Mouse (Mus musculus) limb, embryonic 11.5 days (tissue): ENCODE data around the gene Trp53tg5. TPM values are rescaled to one million over a fixed set of nuclear protein-coding genes. Genes with fewer than 3 reads are reported as not detected.

ENCODE experiments used
- ATAC-seq: fragments of 200-750 bp; cut with Nextera tagmentation; 2 replicates; pipeline ENCODE4 v1.8.0; 2017; ENCODE audit warnings: low read depth; ENCODE audit not compliant: insufficient number of reproducible peaks, low FRiP score, low TSS enrichment
- DNase-seq: peaks from one replicate; pipeline ENCODE4 v3.0.0-alpha.2; 2015; ENCODE audit warnings: low spot score
- H3K27ac ChIP-seq: fragments of 300-500 bp; sonication (generic); replicated peaks from 2 replicates; pipeline ENCODE4 v1.5.1; 2014; ENCODE audit warnings: low read depth, mild to moderate bottlenecking, low read length
- H3K27me3 ChIP-seq: fragments of 300-500 bp; sonication (generic); 2 replicates; pipeline ENCODE4 v1.6.1; 2014; ENCODE audit warnings: mild to moderate bottlenecking, low read length, mixed read lengths; ENCODE audit not compliant: control insufficient read depth, insufficient read depth
- H3K36me3 ChIP-seq: fragments of 300-500 bp; sonication (generic); 2 replicates; pipeline ENCODE4 v1.6.1; 2014; ENCODE audit warnings: mild to moderate bottlenecking, low read length, moderate library complexity, mixed read lengths; ENCODE audit not compliant: control insufficient read depth, insufficient read depth
- H3K4me1 ChIP-seq: fragments of 300-500 bp; sonication (generic); 2 replicates; pipeline ENCODE4 v1.6.1; 2014; ENCODE audit warnings: low read length, mixed read lengths; ENCODE audit not compliant: control insufficient read depth, insufficient read depth
- H3K4me2 ChIP-seq: fragments of 300-500 bp; sonication (generic); 2 replicates; pipeline ENCODE4 v1.6.1; 2014; ENCODE audit warnings: low read depth, mild to moderate bottlenecking, moderate library complexity; ENCODE audit not compliant: severe bottlenecking
- H3K4me3 ChIP-seq: fragments of 300-500 bp; sonication (generic); 2 replicates; pipeline ENCODE4 v1.5.1; 2014; ENCODE audit warnings: low read depth, low read length
- H3K9ac ChIP-seq: fragments of 300-500 bp; sonication (generic); 2 replicates; pipeline ENCODE4 v1.6.1; 2014; ENCODE audit warnings: mild to moderate bottlenecking, low read length
- H3K9me3 ChIP-seq: fragments of 300-500 bp; sonication (generic); 2 replicates; pipeline ENCODE4 v1.6.1; 2016; ENCODE audit warnings: low read length; ENCODE audit not compliant: control insufficient read depth
- WGBS: fragments of 180-500 bp; shearing (Covaris S2); extraction: QIAGEN DNeasy Blood & Tissue Kit; methylation state at CpG from one replicate; pipeline ENCODE4 v1.1.7; 2014; 5-methylcytosine and 5-hydroxymethylcytosine counted together
- polyA plus RNA-seq: library from polyadenylated mRNA; unstranded; fragments of >200 nt; fragmentation: Nextera tagmentation; extraction: Ambion mirVana; gene quantifications from 2 replicates; pipeline ENCODE4 v1.2.1, GENCODE M21; 2014

Gene Trp53tg5
- polyA plus RNA-seq, 1 experiment from 2014 or later: not detected

- no peak for ATAC-seq
- Histone ChIP-seq H3K9ac (0 out of 2 replicates have a peak overlapping the region, but pooled peaks have one; percentile 3), H3K4me1 (peaks cover 33% of the 10 kb centered on the region), H3K9me3 (no peaks in the 10 kb centered on the region), H3K27ac (peak overlapping the region; percentile 42; the same call in 1 of the 2 replicates), H3K27me3 (no peaks in the 10 kb centered on the region; the same call in 1 of the 2 replicates), H3K4me3 (no peak overlapping the region), H3K36me3 (no peaks in the 10 kb centered on the region), H3K4me2 (no peak overlapping the region)
- DNase-seq: no peak
- 20% methylated on average over 8 of the region's 8 CpGs for WGBS
Measured at GRCm38 (mm10) chr2:164436215-164436913, 37.2 kb downstream of the Trp53tg5 start.

- H3K27me3 ChIP-seq: no peaks in the 10 kb centered on the region
- DNase-seq (no peak), ATAC-seq (no peak)
- H3K4me2 ChIP-seq: no peak overlapping the region
- H3K4me1 ChIP-seq: peaks cover 36% of the 10 kb centered on the region
- H3K36me3 ChIP-seq: no peaks in the 10 kb centered on the region
- H3K9me3 ChIP-seq: no peaks in the 10 kb centered on the region
- no peak overlapping the region for H3K9ac ChIP-seq
- H3K27ac ChIP-seq: no peak overlapping the region
- H3K4me3 ChIP-seq: no peak overlapping the region
- WGBS: 32% methylated on average over 5 of the region's 5 CpGs
Measured at GRCm38 (mm10) chr2:164435216-164436090, 38.1 kb downstream of the Trp53tg5 start.

GRCm38 (mm10) chr2:164434681-164435080 lies 38.8 kb downstream of the Trp53tg5 start:
- no peaks in the 10 kb centered on the region for H3K36me3 ChIP-seq
- H3K9me3 ChIP-seq: no peaks in the 10 kb centered on the region
- ATAC-seq (no peak), DNase-seq (no peak)
- no peaks in the 10 kb centered on the region for H3K27me3 ChIP-seq
- H3K4me2 ChIP-seq: no peak overlapping the region
- H3K4me3 ChIP-seq: no peak overlapping the region
- H3K27ac ChIP-seq: no peak overlapping the region
- H3K9ac ChIP-seq: no peak overlapping the region
- WGBS: 46% methylated on average over 3 of the region's 3 CpGs
- H3K4me1 ChIP-seq: peaks cover 35% of the 10 kb centered on the region

GRCm38 (mm10) chr2:164433278-164433895 lies 40.1 kb downstream of the Trp53tg5 start:
- no peak overlapping the region for H3K9ac ChIP-seq
- H3K27me3 ChIP-seq: no peaks in the 10 kb centered on the region
- no peaks in the 10 kb centered on the region for H3K9me3 ChIP-seq
- H3K4me2 ChIP-seq: peak overlapping the region; percentile 12; the same call in 1 of the 2 replicates
- ATAC-seq: no peak
- no peak overlapping the region for H3K27ac ChIP-seq
- H3K4me3 ChIP-seq: no peak overlapping the region
- peaks cover 35% of the 10 kb centered on the region for H3K4me1 ChIP-seq
- H3K36me3 ChIP-seq: no peaks in the 10 kb centered on the region
- 77% methylated on average over 9 of the region's 9 CpGs for WGBS
- no peak for DNase-seq

GRCm38 (mm10) chr2:164432541-164433191 lies 40.9 kb downstream of the Trp53tg5 start:
- Histone ChIP-seq H3K4me2 (peak overlapping the region; percentile 12; the same call in 1 of the 2 replicates), H3K4me1 (peaks cover 35% of the 10 kb centered on the region), H3K27me3 (no peaks in the 10 kb centered on the region), H3K9ac (no peak overlapping the region), H3K36me3 (no peaks in the 10 kb centered on the region), H3K4me3 (no peak overlapping the region), H3K9me3 (no peaks in the 10 kb centered on the region), H3K27ac (no peak overlapping the region; the same call in 1 of the 2 replicates)
- ATAC-seq: no peak
- no peak for DNase-seq
- WGBS: 34% methylated on average over 22 of the region's 22 CpGs

GRCm38 (mm10) chr2:164431676-164432465 lies 41.7 kb downstream of the Trp53tg5 start:
- H3K27ac ChIP-seq: no peak overlapping the region
- no peaks in the 10 kb centered on the region for H3K9me3 ChIP-seq
- H3K4me1 ChIP-seq: peaks cover 31% of the 10 kb centered on the region
- DNase-seq (no peak), ATAC-seq (no peak)
- WGBS: 68% methylated on average over 9 of the region's 9 CpGs
- H3K9ac ChIP-seq: no peak overlapping the region
- no peak overlapping the region for H3K4me2 ChIP-seq
- no peaks in the 10 kb centered on the region for H3K36me3 ChIP-seq
- H3K4me3 ChIP-seq: no peak overlapping the region
- no peaks in the 10 kb centered on the region for H3K27me3 ChIP-seq

- Histone ChIP-seq H3K4me1 (peaks cover 27% of the 10 kb centered on the region), H3K9me3 (no peaks in the 10 kb centered on the region), H3K27ac (no peak overlapping the region), H3K9ac (no peak overlapping the region), H3K4me3 (no peak overlapping the region), H3K4me2 (no peak overlapping the region), H3K36me3 (no peaks in the 10 kb centered on the region), H3K27me3 (no peaks in the 10 kb centered on the region)
- 11% methylated on average over 7 of the region's 7 CpGs for WGBS
- DNase-seq (no peak), ATAC-seq (no peak)
Measured at GRCm38 (mm10) chr2:164430697-164431096, 42.8 kb downstream of the Trp53tg5 start.
